Mouse (Mus musculus) midbrain, embryonic 14.5 days (tissue): ENCODE data around the gene Emp2. TPM values are rescaled to one million over a fixed set of nuclear protein-coding genes. Genes with fewer than 3 reads are reported as not detected.
A peak's percentile ranks its signal among the peaks of the same experiment; 100 is the strongest.

Source experiments
- ATAC-seq: fragments of 200-750 bp; cut with Nextera tagmentation; 2 replicates; pipeline ENCODE4 v1.8.0; 2017; ENCODE audit warnings: moderate number of reproducible peaks, moderate library complexity; ENCODE audit not compliant: low FRiP score, low TSS enrichment
- DNase-seq: peaks from one replicate; pipeline ENCODE4 v3.0.0-alpha.2; 2015
- H3K27ac ChIP-seq: fragments of 300-500 bp; sonication (generic); replicated peaks from 2 replicates; pipeline ENCODE4 v1.5.1; 2014; ENCODE audit warnings: mild to moderate bottlenecking, low read depth, low read length, moderate library complexity
- H3K27me3 ChIP-seq: fragments of 300-500 bp; sonication (generic); 2 replicates; pipeline ENCODE4 v1.6.1; 2014; ENCODE audit warnings: low read length, control low read depth, mixed read lengths; ENCODE audit not compliant: control insufficient read depth, insufficient read depth
- H3K36me3 ChIP-seq: fragments of 300-500 bp; sonication (generic); 2 replicates; pipeline ENCODE4 v1.6.1; 2014; ENCODE audit warnings: low read length, control low read depth; ENCODE audit not compliant: control insufficient read depth, insufficient read depth
- H3K4me1 ChIP-seq: fragments of 300-500 bp; sonication (generic); 2 replicates; pipeline ENCODE4 v1.6.1; 2014; ENCODE audit warnings: mild to moderate bottlenecking, antibody characterized with exemption, low read length, control low read depth; ENCODE audit not compliant: control insufficient read depth, insufficient read depth
- H3K4me2 ChIP-seq: fragments of 300-500 bp; sonication (generic); 2 replicates; pipeline ENCODE4 v1.6.1; 2014; ENCODE audit warnings: mild to moderate bottlenecking, low read length, moderate library complexity
- H3K4me3 ChIP-seq: fragments of 300-500 bp; sonication (generic); replicated peaks from 2 replicates; pipeline ENCODE4 v1.5.1; 2014; ENCODE audit warnings: low read depth, low read length
- H3K9ac ChIP-seq: fragments of 300-500 bp; sonication (generic); replicated peaks from 2 replicates; pipeline ENCODE4 v1.6.1; 2014; ENCODE audit warnings: mild to moderate bottlenecking, low read length, moderate library complexity
- H3K9me3 ChIP-seq: fragments of 300-500 bp; sonication (generic); 2 replicates; pipeline ENCODE4 v1.6.1; 2016; ENCODE audit warnings: low read length, control low read depth, mixed read lengths; ENCODE audit not compliant: control insufficient read depth
- WGBS: fragments of 180-500 bp; shearing (Covaris S2); extraction: QIAGEN DNeasy Blood & Tissue Kit; methylation state at CpG from one replicate; pipeline ENCODE4 v1.1.7; 2014; 5-methylcytosine and 5-hydroxymethylcytosine counted together
- polyA plus RNA-seq: library from polyadenylated mRNA; unstranded; fragments of >200 nt; fragmentation: Nextera tagmentation; extraction: Ambion mirVana; gene quantifications from 2 replicates; pipeline ENCODE4 v1.2.1, GENCODE M21; 2014

Gene Emp2
- polyA plus RNA-seq = 7.1 and 7.4 TPM in 2 replicates

GRCm38 (mm10) chr16:10313646-10314088 is at the start of gene Emp2:
Emp2 (minus strand) TSS chr16:10313968.
- no peaks in the 10 kb centered on the region for H3K9me3 ChIP-seq
- peak; percentile 63 for ATAC-seq
- whole genome bisulfite sequencing = 0% methylated on average over 39 of the region's 40 CpGs
- H3K27ac ChIP-seq = no peak within 1 kb of the TSS
- peak within 1 kb of the TSS; percentile 41 for H3K4me3 ChIP-seq
- H3K4me1 ChIP-seq = peaks cover 7% of the 10 kb centered on the region; the same call in 1 of the 2 replicates
- H3K9ac ChIP-seq = peak within 1 kb of the TSS; percentile 43; the same call in 1 of the 2 replicates
- peak; percentile 54 for DNase-seq
- no peaks in the 10 kb centered on the region for H3K36me3 ChIP-seq
- H3K27me3 ChIP-seq = peaks cover 12% of the 10 kb centered on the region
- H3K4me2 ChIP-seq = peak within 1 kb of the TSS; percentile 78

- H3K4me2 ChIP-seq = no peak overlapping the region
- H3K36me3 ChIP-seq = no peaks in the 10 kb centered on the region
- 0 out of 2 replicates have a peak, but pooled peaks cover 3% of the 10 kb centered on the region for H3K4me1 ChIP-seq
- no peaks in the 10 kb centered on the region for H3K27me3 ChIP-seq
- no peak overlapping the region for H3K4me3 ChIP-seq
- no peaks in the 10 kb centered on the region for H3K9me3 ChIP-seq
- ATAC-seq (no peak), DNase-seq (no peak)
- WGBS = 61% methylated on average over 1 of the region's 1 CpGs
- H3K9ac ChIP-seq = no peak overlapping the region
- H3K27ac ChIP-seq = no peak overlapping the region
These were observed 49.3 kb upstream of the Emp2 start for GRCm38 (mm10) chr16:10363061-10363460.

- 88% methylated on average over 6 of the region's 6 CpGs for WGBS
- no peak overlapping the region for H3K27ac ChIP-seq
- H3K4me3 ChIP-seq = no peak overlapping the region
- H3K36me3 ChIP-seq = no peaks in the 10 kb centered on the region
- DNase-seq = no peak
- no peaks in the 10 kb centered on the region for H3K9me3 ChIP-seq
- no peaks in the 10 kb centered on the region for H3K27me3 ChIP-seq
- H3K4me2 ChIP-seq = no peak overlapping the region
- no peak overlapping the region for H3K9ac ChIP-seq
- H3K4me1 ChIP-seq = peaks cover 5% of the 10 kb centered on the region; the same call in 1 of the 2 replicates
- no peak for ATAC-seq
These were observed 45.5 kb upstream of the Emp2 start for GRCm38 (mm10) chr16:10359241-10359640.

GRCm38 (mm10) chr16:10358010-10358934 is 44.5 kb upstream of the Emp2 start:
- Histone ChIP-seq H3K9me3 (no peaks in the 10 kb centered on the region), H3K36me3 (no peaks in the 10 kb centered on the region), H3K9ac (peak overlapping the region; percentile 37; the same call in 1 of the 2 replicates), H3K4me1 (peaks cover 5% of the 10 kb centered on the region; the same call in 1 of the 2 replicates), H3K27ac (peak overlapping the region; percentile 32; the same call in 1 of the 2 replicates), H3K4me3 (peak overlapping the region; percentile 23), H3K27me3 (no peaks in the 10 kb centered on the region), H3K4me2 (peak overlapping the region; percentile 50)
- DNase-seq (peak; percentile 85), ATAC-seq (peak; percentile 83)
- 16% methylated on average over 30 of the region's 30 CpGs for WGBS

- H3K27ac ChIP-seq = no peak overlapping the region
- peaks cover 5% of the 10 kb centered on the region; the same call in 1 of the 2 replicates for H3K4me1 ChIP-seq
- H3K9me3 ChIP-seq = no peaks in the 10 kb centered on the region
- no peak overlapping the region for H3K9ac ChIP-seq
- no peaks in the 10 kb centered on the region for H3K36me3 ChIP-seq
- no peak overlapping the region for H3K4me3 ChIP-seq
- H3K4me2 ChIP-seq = no peak overlapping the region
- ATAC-seq (no peak), DNase-seq (peak; percentile 43)
- no peaks in the 10 kb centered on the region for H3K27me3 ChIP-seq
These were observed 41.2 kb upstream of the Emp2 start for GRCm38 (mm10) chr16:10355004-10355403.

GRCm38 (mm10) chr16:10351050-10351636 is 37.4 kb upstream of the Emp2 start:
- WGBS = 68% methylated on average over 9 of the region's 9 CpGs

DNA sequence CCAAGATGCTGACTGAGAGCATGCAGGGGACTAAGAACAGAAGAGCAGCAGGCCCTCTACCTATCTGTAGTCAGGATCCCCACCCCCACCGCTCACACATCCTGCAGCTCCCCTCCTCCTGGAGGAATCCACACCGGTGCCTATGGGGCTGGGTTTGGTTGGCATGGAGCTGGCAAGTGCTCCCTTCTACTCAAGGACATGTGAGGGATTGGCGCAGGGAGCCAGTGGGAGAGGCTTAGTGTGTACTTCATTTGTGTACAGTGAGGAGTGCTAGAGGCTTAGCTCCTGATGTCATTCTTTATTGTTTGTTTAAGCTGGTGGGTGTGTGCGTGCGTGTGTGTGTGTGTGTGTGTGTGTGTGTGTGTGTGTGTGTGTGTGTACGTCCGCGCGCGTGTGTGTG is 36.1 kb upstream of the Emp2 start:
- Histone ChIP-seq H3K4me2 (no peak overlapping the region), H3K27ac (no peak overlapping the region), H3K36me3 (no peaks in the 10 kb centered on the region), H3K9me3 (no peaks in the 10 kb centered on the region), H3K4me1 (no peaks in the 10 kb centered on the region), H3K4me3 (no peak overlapping the region), H3K27me3 (no peaks in the 10 kb centered on the region), H3K9ac (no peak overlapping the region)
- DNase-seq (no peak), ATAC-seq (no peak)
- WGBS = 81% methylated on average over 10 of the region's 10 CpGs

More at GRCm38 (mm10) chr16:10351050-10351636, 37.4 kb upstream of the Emp2 start:
- Histone ChIP-seq H3K9me3 (no peaks in the 10 kb centered on the region), H3K9ac (no peak overlapping the region), H3K27ac (no peak overlapping the region), H3K4me3 (no peak overlapping the region), H3K36me3 (no peaks in the 10 kb centered on the region), H3K4me2 (no peak overlapping the region), H3K27me3 (no peaks in the 10 kb centered on the region), H3K4me1 (no peaks in the 10 kb centered on the region)
- no peak for DNase-seq
- no peak for ATAC-seq

- Histone ChIP-seq H3K4me3 (no peak overlapping the region), H3K4me2 (no peak overlapping the region), H3K27me3 (no peaks in the 10 kb centered on the region), H3K4me1 (no peaks in the 10 kb centered on the region), H3K9ac (no peak overlapping the region), H3K9me3 (no peaks in the 10 kb centered on the region), H3K36me3 (no peaks in the 10 kb centered on the region), H3K27ac (no peak overlapping the region)
- 85% methylated on average over 5 of the region's 5 CpGs for WGBS
- no peak for DNase-seq
- no peak for ATAC-seq
These were observed 35.7 kb upstream of the Emp2 start for GRCm38 (mm10) chr16:10349436-10349835.
